Mouse (Mus musculus) midbrain, embryonic 14.5 days (tissue): ENCODE data around the gene Plin3. TPM values are rescaled to one million over a fixed set of nuclear protein-coding genes. Genes with fewer than 3 reads are reported as not detected.

ENCODE experiments used
- microRNA counts: library from miRNA; unstranded; fragments of <30 nt; microRNA quantifications from one replicate; lab custom pipeline; 2016
- microRNA-seq: library from miRNA; unstranded; fragments of <30 nt; microRNA quantifications from one replicate; pipeline ENCODE4, GENCODE M21; 2016
- polyA plus RNA-seq: library from polyadenylated mRNA; unstranded; fragments of >200 nt; fragmentation: Nextera tagmentation; extraction: Ambion mirVana; gene quantifications from 2 replicates; pipeline ENCODE4 v1.2.1, GENCODE M21; 2014

Gene Plin3
- polyA plus RNA-seq, 1 experiment from 2014 or later, result 11.6 TPM

MicroRNAs encoded within 50 kb of the gene (microRNA counts, 519-probe panel; counts per million panel counts)
- microRNA mmu-miR-7b (lab: Ali Mortazavi, UCI), result not detected

Small RNAs within 50 kb of the gene (microRNA-seq; reads per million reads assigned to microRNA genes)
- 1,322 reads per million, percentile 84 among the genes with 10 or more reads in this experiment for gene Mir7b

Other genes starting within 250 kb of the Plin3 start
- 74.9 and 79.5 TPM in 2 replicates for gene Ubxn6, start 217.8 kb downstream of the Plin3 start, polyA plus RNA-seq
- gene Hdgfl2, start 213.2 kb downstream of the Plin3 start, polyA plus RNA-seq, result 106 and 113 TPM in 2 replicates
- 0.13 TPM in 2 replicates for gene Plin4, start 183.1 kb downstream of the Plin3 start, polyA plus RNA-seq
- gene Plin5, start 175.3 kb downstream of the Plin3 start, polyA plus RNA-seq, result 0.55 and 1.0 TPM in 2 replicates
- gene Lrg1, start 170.9 kb downstream of the Plin3 start, polyA plus RNA-seq, result 0.15 and 0.34 TPM in 2 replicates
- gene Sema6b, start 152.5 kb downstream of the Plin3 start, polyA plus RNA-seq, result 16.4 and 18.2 TPM in 2 replicates
- gene Tnfaip8l1, start 130.4 kb downstream of the Plin3 start, polyA plus RNA-seq, result 8.5 and 10.5 TPM in 2 replicates
- gene Mydgf, start 109.0 kb downstream of the Plin3 start, polyA plus RNA-seq, result 55.1 and 57.5 TPM in 2 replicates
- 22.3 and 26.7 TPM in 2 replicates for gene Dpp9, start 74.0 kb downstream of the Plin3 start, polyA plus RNA-seq
- gene Fem1a, start 36.1 kb downstream of the Plin3 start, polyA plus RNA-seq, result 16.9 and 21.4 TPM in 2 replicates
- 0.78 and 1.6 TPM in 2 replicates for gene Ticam1, start 16.1 kb downstream of the Plin3 start, polyA plus RNA-seq
- gene Arrdc5, start 7.4 kb upstream of the Plin3 start, polyA plus RNA-seq, result not detected in 2 replicates
- gene Uhrf1, start 10.4 kb upstream of the Plin3 start, polyA plus RNA-seq, result 11.3 and 21.5 TPM in 2 replicates
- 72.4 and 78.9 TPM in 2 replicates for gene Kdm4b, start 33.2 kb upstream of the Plin3 start, polyA plus RNA-seq
- 304 and 345 TPM in 2 replicates for gene Ptprs, start 183.6 kb upstream of the Plin3 start, polyA plus RNA-seq
- not detected in 2 replicates for gene Znrf4, start 219.6 kb upstream of the Plin3 start, polyA plus RNA-seq